Mouse (Mus musculus) testis, adult 2 months (tissue): ENCODE measurements around the gene Ppif. TPM values are rescaled to one million over a fixed set of nuclear protein-coding genes. Genes with fewer than 3 reads are reported as not detected.

Experiments
- H3K27ac ChIP-seq: fragments of 200-500 bp; 2 replicates; pipeline ENCODE4 v1.5.1; 2012; ENCODE audit warnings: low read depth, low read length; ENCODE audit not compliant: control insufficient read depth, insufficient read depth
- H3K27me3 ChIP-seq: fragments of 200-500 bp; 2 replicates; pipeline ENCODE4 v1.6.1; 2012; ENCODE audit warnings: mild to moderate bottlenecking, low read length, moderate library complexity; ENCODE audit not compliant: control insufficient read depth, insufficient read depth
- H3K36me3 ChIP-seq: fragments of 200-500 bp; 2 replicates; pipeline ENCODE4 v1.6.1; 2012; ENCODE audit warnings: mild to moderate bottlenecking, low read length; ENCODE audit not compliant: control insufficient read depth, insufficient read depth
- H3K4me1 ChIP-seq: fragments of 200-500 bp; 2 replicates; pipeline ENCODE4 v1.6.1; 2012; ENCODE audit warnings: low read length; ENCODE audit not compliant: control insufficient read depth, insufficient read depth
- H3K4me3 ChIP-seq: fragments of 200-500 bp; 2 replicates; pipeline ENCODE4 v1.5.1; 2012; ENCODE audit warnings: low read depth, mild to moderate bottlenecking, low read length, moderate library complexity, mixed read lengths; ENCODE audit not compliant: control insufficient read depth
- CTCF ChIP-seq: fragments of 200-500 bp; IDR thresholded peaks from 2 replicates; pipeline ENCODE4 v1.5.1; 2012; ENCODE audit warnings: low read depth, mild to moderate bottlenecking, inconsistent platforms, low read length, moderate library complexity; ENCODE audit not compliant: control insufficient read depth, insufficient read depth, insufficient replicate concordance
- POLR2A ChIP-seq: fragments of 200-500 bp; IDR thresholded peaks from 2 replicates; pipeline ENCODE4 v1.6.1; 2012; ENCODE audit warnings: low read depth, mild to moderate bottlenecking, inconsistent platforms, low read length, moderate library complexity; ENCODE audit not compliant: control insufficient read depth
- polyA plus RNA-seq: library from polyadenylated mRNA; depleted of rRNA; stranded (reverse); fragments of >200 nt; gene quantifications from 2 replicates; pipeline ENCODE4 v1.2.3, GENCODE M21; 2012

Gene Ppif
- polyA plus RNA-seq, 1 experiment: 12.5 TPM

DNA sequence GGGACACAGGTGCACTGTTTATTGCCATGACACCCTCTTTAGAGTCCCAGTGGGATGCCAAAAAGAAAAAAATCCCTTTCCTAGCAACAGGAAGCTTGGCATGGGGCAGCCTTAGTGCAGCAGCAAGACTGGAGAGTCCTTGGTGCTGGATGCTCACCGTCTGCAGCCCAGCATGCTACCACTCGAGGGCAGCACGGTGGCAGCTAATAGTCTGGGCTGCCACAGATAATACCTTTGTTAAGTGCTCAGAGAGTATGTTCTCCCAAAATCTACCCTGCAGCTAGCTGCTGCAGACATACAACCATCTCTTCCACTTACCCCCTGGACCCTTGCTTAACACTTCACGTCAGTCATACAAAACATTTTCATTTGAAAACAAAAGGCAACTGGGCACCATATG is 19.5 kb downstream of the Ppif start:
- TF ChIP-seq CTCF: peak; percentile 40; the same call in 1 of the 2 replicates
- no peak for TF ChIP-seq POLR2A
- H3K4me1 ChIP-seq: peaks cover 21% of the 10 kb centered on the region
- no peak overlapping the region for H3K27ac ChIP-seq

DNA sequence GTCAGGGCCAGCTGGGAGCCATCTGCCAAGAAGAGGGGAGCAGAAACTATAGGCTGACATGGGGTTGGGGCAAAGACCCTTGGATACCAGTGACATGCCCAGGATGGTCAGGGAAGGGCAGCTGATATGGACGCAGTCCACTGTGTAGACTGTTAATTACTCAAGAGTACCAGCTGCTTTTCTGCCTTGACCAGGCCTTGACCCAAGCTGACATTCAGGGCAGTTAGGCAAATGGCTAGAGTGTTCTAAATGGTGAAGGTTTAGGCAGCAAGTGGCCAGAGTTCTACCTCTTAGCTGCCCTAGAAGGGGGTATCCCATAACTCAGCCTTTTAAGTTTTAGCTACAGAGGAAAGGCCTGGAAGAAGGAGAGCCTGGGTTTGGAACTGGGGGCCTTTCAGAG is 22.6 kb downstream of the Ppif start:
- TF ChIP-seq POLR2A (no peak), CTCF (no peak)
- no peak overlapping the region for H3K4me3 ChIP-seq
- no peak overlapping the region for H3K27ac ChIP-seq
- no peaks in the 10 kb centered on the region for H3K36me3 ChIP-seq
- H3K4me1 ChIP-seq: peaks cover 22% of the 10 kb centered on the region
- H3K27me3 ChIP-seq: no peaks in the 10 kb centered on the region

More for the DNA sequence above, 19.5 kb downstream of the Ppif start:
- Histone ChIP-seq H3K27me3 (no peaks in the 10 kb centered on the region), H3K36me3 (no peaks in the 10 kb centered on the region), H3K4me3 (no peak overlapping the region)

DNA sequence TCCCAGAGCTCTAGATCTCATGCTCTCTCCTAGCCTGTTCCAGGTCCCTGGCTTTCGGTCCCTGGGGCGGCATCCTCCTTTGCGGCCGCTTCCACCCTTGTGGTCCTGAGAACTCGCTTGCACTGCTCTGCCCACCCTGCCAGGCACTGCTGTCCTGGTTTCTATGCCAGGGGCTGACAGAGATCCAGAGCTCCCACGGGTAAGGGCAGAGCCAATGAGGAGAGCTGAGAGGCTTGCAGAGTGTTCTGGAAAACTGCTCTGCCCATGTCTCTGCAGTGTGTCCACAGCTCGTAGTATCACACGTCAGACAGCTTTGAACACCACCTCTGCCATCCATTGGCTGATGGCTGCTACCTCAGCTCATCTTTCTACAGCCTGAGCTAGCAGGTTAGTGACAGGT is 23.8 kb downstream of the Ppif start:
- TF ChIP-seq POLR2A: no peak
- TF ChIP-seq CTCF: no peak
- no peak overlapping the region for H3K27ac ChIP-seq
- no peaks in the 10 kb centered on the region for H3K36me3 ChIP-seq
- no peak overlapping the region for H3K4me3 ChIP-seq
- H3K27me3 ChIP-seq: no peaks in the 10 kb centered on the region
- peaks cover 22% of the 10 kb centered on the region for H3K4me1 ChIP-seq

DNA sequence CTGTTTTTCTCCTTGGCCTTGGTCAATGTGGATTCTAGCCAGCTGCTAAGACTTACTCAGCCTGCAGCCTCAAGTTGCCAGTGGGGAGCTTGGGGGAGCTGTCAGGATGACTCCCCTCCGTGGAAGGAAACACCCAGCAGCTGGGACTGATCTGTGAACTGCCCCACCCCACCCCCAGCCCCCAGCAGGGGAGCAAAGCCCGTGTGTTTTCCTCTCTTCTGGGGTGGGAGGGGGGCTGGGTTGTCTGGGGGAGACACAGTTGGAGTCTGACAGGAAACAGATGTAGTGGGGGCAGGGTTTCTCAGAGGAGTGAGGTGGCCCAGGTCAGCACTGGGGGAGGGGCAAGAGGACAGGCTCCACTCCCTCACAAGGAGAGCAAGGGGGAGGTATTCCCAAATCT is 24.5 kb downstream of the Ppif start:
- H3K27me3 ChIP-seq: no peaks in the 10 kb centered on the region
- H3K4me1 ChIP-seq: peaks cover 22% of the 10 kb centered on the region
- no peak overlapping the region for H3K4me3 ChIP-seq
- TF ChIP-seq POLR2A (no peak), CTCF (no peak)
- no peak overlapping the region for H3K27ac ChIP-seq
- H3K36me3 ChIP-seq: no peaks in the 10 kb centered on the region

DNA sequence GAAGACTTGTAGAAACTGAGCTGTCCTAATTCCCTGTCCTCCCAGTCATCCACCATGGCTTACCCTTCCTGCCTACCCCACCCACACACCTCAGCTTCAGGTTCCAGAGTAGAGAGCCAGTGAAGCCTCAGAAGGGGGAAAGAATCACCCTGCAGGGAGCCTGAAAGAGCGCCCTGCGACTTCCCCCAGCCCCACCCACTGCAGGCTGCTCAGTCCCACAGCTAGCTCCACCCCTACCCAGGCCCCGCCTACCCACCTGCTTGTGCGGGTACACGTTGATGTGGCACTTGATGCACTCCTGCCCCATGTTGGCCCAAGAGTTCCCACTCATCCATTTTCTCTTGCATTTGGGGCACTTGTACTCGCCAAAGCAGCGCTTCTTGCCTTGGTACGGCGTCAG is 25.4 kb downstream of the Ppif start:
- H3K4me1 ChIP-seq: peaks cover 22% of the 10 kb centered on the region
- no peaks in the 10 kb centered on the region for H3K27me3 ChIP-seq
- no peaks in the 10 kb centered on the region for H3K36me3 ChIP-seq
- peak overlapping the region; percentile 73 for H3K4me3 ChIP-seq
- no peak overlapping the region for H3K27ac ChIP-seq
- TF ChIP-seq POLR2A (no peak), CTCF (no peak)

DNA sequence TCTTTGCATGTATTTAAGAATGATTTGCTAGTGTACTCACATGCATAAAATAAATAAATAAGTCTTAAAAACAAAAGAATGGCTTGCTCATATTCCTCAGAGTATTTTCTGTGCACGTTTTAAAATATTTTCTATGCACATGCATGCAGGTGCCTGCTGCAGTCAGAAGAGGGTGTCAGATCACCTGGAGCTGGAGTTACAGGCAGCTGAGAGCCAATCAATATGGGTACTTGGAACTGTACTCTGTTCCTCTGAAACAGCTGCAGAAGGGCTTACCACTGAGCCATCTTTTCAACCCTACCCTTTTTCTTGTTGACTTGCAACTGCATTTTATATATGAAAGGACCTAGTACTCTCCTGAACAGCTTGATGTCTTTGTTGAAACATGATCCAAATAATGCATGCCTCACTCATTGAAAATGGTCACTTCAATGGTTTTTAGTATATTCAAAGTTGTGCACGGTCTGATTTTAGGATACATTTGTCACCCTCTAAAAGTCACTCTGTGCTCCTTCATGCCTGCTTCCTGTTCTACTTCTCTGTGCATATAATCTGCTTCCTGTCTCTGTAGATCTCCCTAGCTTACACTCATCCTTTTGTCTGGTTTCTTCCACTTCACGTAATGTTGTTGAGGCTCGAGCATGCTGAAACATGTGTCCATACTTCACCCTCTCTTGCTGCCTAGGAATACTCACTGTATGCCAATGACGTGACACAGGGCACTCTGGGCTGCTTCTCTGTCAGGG is 27.2 kb downstream of the Ppif start:
- Histone ChIP-seq H3K27ac (no peak overlapping the region), H3K36me3 (no peaks in the 10 kb centered on the region), H3K4me1 (peaks cover 20% of the 10 kb centered on the region), H3K4me3 (no peak overlapping the region), H3K27me3 (no peaks in the 10 kb centered on the region)
- no peak for TF ChIP-seq POLR2A
- TF ChIP-seq CTCF: no peak

DNA sequence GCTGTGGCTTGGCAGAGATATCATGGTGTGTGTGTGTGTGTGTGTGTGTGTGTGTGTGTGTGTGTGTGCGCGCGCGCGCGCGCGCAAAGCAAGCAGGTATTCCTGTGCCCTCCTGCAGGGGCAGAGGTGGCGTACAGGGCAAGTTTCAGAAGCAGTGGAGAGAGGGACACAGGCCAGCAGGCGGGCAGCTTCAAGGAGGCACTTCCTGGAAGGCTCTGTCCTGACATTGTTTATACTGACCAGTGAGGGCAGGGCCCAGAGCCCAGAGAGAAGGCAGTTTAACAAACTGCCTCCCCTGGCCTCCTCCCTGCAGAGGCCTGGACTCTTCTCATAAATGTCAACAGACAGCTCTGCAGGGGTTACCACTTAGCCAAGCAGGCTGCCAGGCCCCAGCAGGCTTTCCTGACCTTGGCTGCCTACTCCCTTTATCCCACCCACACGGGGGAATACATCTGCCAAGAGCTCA is 31.1 kb downstream of the Ppif start:
- Histone ChIP-seq H3K36me3 (no peaks in the 10 kb centered on the region), H3K27me3 (no peaks in the 10 kb centered on the region), H3K27ac (no peak overlapping the region; the same call in 1 of the 2 replicates), H3K4me1 (peaks cover 2% of the 10 kb centered on the region; the same call in 1 of the 2 replicates), H3K4me3 (no peak overlapping the region)
- TF ChIP-seq CTCF: peak; percentile 13; the same call in 1 of the 2 replicates
- TF ChIP-seq POLR2A: no peak
